Mouse (Mus musculus): ENCODE data around the gene Fbxo46.

Gene Fbxo46

GRCm38 (mm10) chr7:19093174-19093521, 26.5 kb upstream of the Fbxo46 start:
- peak; percentile 77 to 87 for DNase-seq (ENCODE audit: low spot score in 2 of 2)

- peak; percentile 63 to 69 for DNase-seq (ENCODE audit: low spot score in 2 of 2)
These were observed 25.9 kb upstream of the Fbxo46 start for GRCm38 (mm10) chr7:19093537-19094385.

GRCm38 (mm10) chr7:19094471-19094825, 25.2 kb upstream of the Fbxo46 start, which contains the start of gene Six5:
TSS of gene Six5 (plus strand) at chr7:19094594.
- DNase-seq (ENCODE audit: low spot score in 2 of 2) = no peak

- peak in 1 of 2 experiments; percentile 7 for DNase-seq (ENCODE audit: low spot score in 2 of 2)
These were observed 24.6 kb upstream of the Fbxo46 start for GRCm38 (mm10) chr7:19094826-19095750.

- no peak for DNase-seq (ENCODE audit: low spot score in 2 of 2)
These were observed 23.9 kb upstream of the Fbxo46 start for GRCm38 (mm10) chr7:19095751-19096110.

GRCm38 (mm10) chr7:19096421-19096976, 23.2 kb upstream of the Fbxo46 start:
- no peak for DNase-seq (ENCODE audit: low spot score in 2 of 2)

GRCm38 (mm10) chr7:19097217-19097616, 22.4 kb upstream of the Fbxo46 start:
- no peak for DNase-seq (ENCODE audit: low spot score in 2 of 2)

- no peak for DNase-seq (ENCODE audit: low spot score in 2 of 2)
These were observed 21.8 kb upstream of the Fbxo46 start for GRCm38 (mm10) chr7:19097863-19098262.

GRCm38 (mm10) chr7:19098811-19099210, 20.8 kb upstream of the Fbxo46 start:
- no peak for DNase-seq (ENCODE audit: low spot score in 2 of 2)

- DNase-seq (ENCODE audit: low spot score in 2 of 2) = no peak
These were observed 19.4 kb upstream of the Fbxo46 start for GRCm38 (mm10) chr7:19100290-19100689.

GRCm38 (mm10) chr7:19103741-19104140, 15.9 kb upstream of the Fbxo46 start:
- DNase-seq (ENCODE audit: low spot score in 2 of 2) = no peak

- DNase-seq (ENCODE audit: low spot score in 2 of 2) = no peak
These were observed 15.2 kb upstream of the Fbxo46 start for GRCm38 (mm10) chr7:19104486-19104885.

GRCm38 (mm10) chr7:19107436-19107835, 12.2 kb upstream of the Fbxo46 start:
- DNase-seq (ENCODE audit: low spot score in 2 of 2) = no peak

- no peak for DNase-seq (ENCODE audit: low spot score in 2 of 2)
These were observed 10.1 kb upstream of the Fbxo46 start for GRCm38 (mm10) chr7:19109565-19109964.

- no peak for DNase-seq (ENCODE audit: low spot score in 2 of 2)
These were observed 1.5 kb upstream of the Fbxo46 start, which contains the start of gene Gm4969 for GRCm38 (mm10) chr7:19118028-19118771. TSS of gene Gm4969 (minus strand) at chr7:19118368.

- DNase-seq (ENCODE audit: low spot score in 2 of 2) = no peak
These were observed 576 bp upstream of the Fbxo46 start for GRCm38 (mm10) chr7:19119083-19119482.

- no peak for DNase-seq (ENCODE audit: low spot score in 2 of 2)
These were observed 2.0 kb downstream of the Fbxo46 start for GRCm38 (mm10) chr7:19121686-19122085.

GRCm38 (mm10) chr7:19124713-19125112, 5.1 kb downstream of the Fbxo46 start:
- DNase-seq (ENCODE audit: low spot score in 2 of 2) = no peak

GRCm38 (mm10) chr7:19127744-19128143, 8.1 kb downstream of the Fbxo46 start:
- no peak for DNase-seq (ENCODE audit: low spot score in 2 of 2)

- DNase-seq (ENCODE audit: low spot score in 2 of 2) = no peak
These were observed 9.7 kb downstream of the Fbxo46 start for GRCm38 (mm10) chr7:19129396-19129795.

GRCm38 (mm10) chr7:19130657-19131056, 11.0 kb downstream of the Fbxo46 start:
- no peak for DNase-seq (ENCODE audit: low spot score in 2 of 2)

Data from spleen, postnatal 14 days (tissue).